Mouse (Mus musculus): Measurements from ENCODE around the gene Krtap3-1.
A peak's percentile ranks its signal among the peaks of the same experiment; 100 is the strongest.
"Not testable (repeated sequence)": the region's sequence is repeated elsewhere in the genome, so short reads cannot be mapped to it uniquely, and the experiment has no call there.

Gene Krtap3-1

DNA sequence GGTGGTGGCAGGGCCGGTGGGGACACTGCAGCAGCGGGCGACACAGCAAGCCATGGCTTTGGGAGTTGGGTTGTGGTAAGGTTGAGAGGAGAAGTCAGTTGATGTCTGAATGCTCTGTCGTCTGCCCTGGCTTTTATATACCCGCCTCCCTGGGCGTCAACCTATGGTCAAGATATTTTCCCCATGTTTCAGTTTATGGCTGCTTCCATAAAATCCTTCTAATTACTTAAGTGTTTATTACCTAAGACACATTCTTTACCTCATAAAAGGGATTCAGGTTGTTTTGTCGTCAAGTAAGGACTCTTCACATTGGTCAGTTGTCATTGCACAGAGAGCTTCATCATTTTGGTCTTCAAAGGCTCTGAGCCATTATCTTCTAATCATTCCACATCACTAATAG lies at the start of gene Krtap3-1:
TSS of gene Krtap3-1 (minus strand) at position 101 of the 400 bp plus-strand sequence.
- no peak for DNase-seq (ENCODE audit: low spot score in 2 of 2)

DNA sequence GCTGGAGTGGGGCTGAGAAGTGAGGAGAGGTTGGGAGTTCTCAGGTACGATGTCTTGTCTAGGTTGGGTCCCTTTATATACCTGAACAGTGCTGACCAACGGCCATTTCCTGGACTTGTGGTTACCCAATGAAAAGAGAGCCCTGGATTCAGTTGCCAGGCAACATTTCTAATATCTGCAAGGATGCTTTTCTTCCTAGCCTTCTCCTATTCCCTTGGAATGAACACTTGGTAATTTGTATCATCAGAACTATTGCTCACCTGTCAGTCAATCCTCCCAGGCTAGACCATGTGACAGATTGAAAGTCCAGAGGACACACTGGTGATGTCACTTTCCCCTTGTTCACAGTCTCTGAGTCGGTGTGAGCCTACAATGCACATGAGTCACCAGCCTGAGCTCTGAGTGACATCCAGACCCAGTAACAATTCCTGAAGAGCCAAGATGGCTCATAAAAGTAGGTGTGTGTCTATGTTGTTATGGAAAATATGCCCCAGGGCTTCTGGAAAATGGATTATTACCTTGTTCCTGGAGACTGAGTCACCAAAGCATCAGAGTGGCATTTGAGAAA lies 48.5 kb upstream of the Krtap3-1 start, which contains the start of gene Krtap2-4:
TSS of gene Krtap2-4 (minus strand) at position 51 of the 568 bp plus-strand sequence.
- DNase-seq (ENCODE audit: low spot score in 2 of 2): no peak

DNA sequence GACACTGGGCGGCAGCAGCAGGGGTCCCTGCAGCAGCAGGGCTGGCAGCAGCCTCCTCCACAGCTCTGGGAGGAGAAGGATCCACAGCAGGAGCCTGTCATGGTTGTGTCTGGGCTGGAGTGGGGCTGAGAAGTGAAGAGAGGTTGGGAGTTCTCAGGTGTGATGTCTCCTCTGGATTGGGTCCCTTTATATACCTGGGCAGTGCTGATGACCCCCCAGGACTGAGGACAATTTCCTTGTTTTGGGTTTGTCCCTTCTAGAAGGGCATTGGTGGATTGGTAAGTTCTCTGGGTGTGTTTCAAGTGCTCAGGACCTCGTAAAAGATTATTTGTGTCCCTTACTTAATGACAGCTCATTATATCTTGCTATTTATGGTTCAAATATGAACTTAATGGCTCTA lies 43.7 kb upstream of the Krtap3-1 start, which contains the start of gene Gm11937:
TSS of gene Gm11937 (minus strand) at position 101 of the 400 bp plus-strand sequence.
- not testable (repeated sequence) for DNase-seq (ENCODE audit: low spot score in 2 of 2)

GRCm38 (mm10) chr11:99609126-99609525 lies 42.7 kb upstream of the Krtap3-1 start:
- no peak for DNase-seq (ENCODE audit: low spot score in 2 of 2)

DNA sequence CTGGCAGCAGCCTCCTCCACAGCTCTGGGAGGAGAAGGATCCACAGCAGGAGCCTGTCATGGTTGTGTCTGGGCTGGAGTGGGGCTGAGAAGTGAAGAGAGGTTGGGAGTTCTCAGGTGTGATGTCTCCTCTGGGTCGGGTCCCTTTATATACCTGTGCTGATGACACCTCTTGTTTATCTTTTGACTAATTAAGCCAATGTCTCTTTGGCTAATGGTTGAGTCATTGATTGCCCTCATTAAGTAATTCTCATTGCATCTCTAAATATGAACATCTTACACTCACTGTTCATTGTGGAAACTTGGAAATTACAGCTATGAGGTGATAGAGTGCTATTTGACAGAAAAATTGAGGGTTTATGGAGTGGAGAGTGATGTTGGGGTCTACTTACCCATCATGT lies 36.8 kb upstream of the Krtap3-1 start, which contains the start of gene Gm11938:
TSS of gene Gm11938 (minus strand) at position 101 of the 400 bp plus-strand sequence.
- DNase-seq (ENCODE audit: low spot score in 2 of 2): not testable (repeated sequence)

DNA sequence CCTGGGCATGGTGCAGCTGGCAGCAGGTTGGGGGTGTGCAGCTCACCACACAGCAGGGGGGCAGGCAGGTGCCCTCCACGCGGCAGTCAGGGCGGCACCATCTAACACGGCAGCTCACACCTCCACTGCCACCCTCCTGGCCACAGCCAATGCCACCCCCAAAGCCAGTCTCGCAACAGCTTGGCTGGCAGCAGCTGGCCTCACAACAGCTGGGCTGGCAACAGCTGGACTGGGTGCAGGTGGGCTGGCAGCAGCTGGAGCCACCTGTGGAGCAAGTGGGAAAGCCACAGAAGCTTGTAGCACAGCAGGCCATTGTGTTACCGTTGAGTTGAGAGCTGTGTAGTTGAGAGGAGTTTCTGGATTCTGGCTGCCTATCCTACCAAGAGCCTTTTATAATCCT lies 31.3 kb upstream of the Krtap3-1 start, which contains the start of gene Krtap9-3:
TSS of gene Krtap9-3 (minus strand) at position 364 of the 400 bp plus-strand sequence.
- DNase-seq (ENCODE audit: low spot score in 2 of 2): not testable (repeated sequence)

- DNase-seq (ENCODE audit: low spot score in 2 of 2): no peak
Observed at GRCm38 (mm10) chr11:99590981-99591380, 24.6 kb upstream of the Krtap3-1 start, which contains the start of gene Krtap1-3. Gene Krtap1-3, minus strand, starts transcription at chr11:99591339.

- DNase-seq (ENCODE audit: low spot score in 2 of 2): no peak
Observed at GRCm38 (mm10) chr11:99585096-99585495, 18.7 kb upstream of the Krtap3-1 start.

DNA sequence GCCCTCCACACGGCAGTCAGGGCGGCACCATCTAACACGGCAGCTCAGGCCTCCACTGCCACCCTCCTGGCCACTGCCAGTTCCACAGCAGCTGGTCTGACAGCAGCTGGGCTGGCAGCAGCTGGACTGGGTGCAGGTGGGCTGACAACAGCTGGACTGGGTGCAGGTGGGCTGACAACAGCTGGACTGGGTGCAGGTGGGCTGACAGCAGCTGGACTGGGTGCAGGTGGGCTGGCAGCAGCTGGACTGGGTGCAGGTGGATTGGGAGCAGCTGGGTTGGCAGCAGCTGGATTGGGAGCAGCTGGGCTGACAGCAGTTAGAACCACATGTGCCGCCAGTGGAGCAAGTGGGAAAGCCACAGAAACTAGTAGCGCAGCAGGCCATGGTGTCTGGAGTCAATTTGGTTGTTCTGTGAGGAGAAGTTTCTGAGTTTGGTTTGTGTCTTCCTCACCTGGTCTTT lies 16.8 kb upstream of the Krtap3-1 start, which contains the start of gene Krtap1-4:
TSS of gene Krtap1-4 (minus strand) at position 410 of the 460 bp plus-strand sequence.
- no peak for DNase-seq (ENCODE audit: low spot score in 2 of 2)

DNA sequence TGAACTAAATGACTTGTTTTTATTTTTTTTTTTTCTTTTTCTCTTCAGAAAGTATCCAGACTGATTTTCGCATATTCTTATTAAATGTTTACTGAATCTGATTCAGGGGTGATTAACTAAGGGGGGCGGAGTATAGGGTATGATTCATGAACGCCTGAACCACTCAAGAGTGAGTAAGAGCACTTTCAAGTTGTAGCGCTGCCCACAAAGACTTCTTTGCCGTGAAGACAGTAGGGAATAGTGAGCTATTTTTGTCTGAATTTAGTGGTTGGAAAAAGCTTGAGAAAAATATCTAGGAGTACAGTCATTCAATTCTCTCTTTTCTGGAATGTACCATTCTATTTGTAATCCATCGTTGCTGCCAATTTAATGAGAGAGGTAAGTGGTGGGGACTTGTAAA lies 15.1 kb upstream of the Krtap3-1 start:
- DNase-seq (ENCODE audit: low spot score in 2 of 2): no peak

GRCm38 (mm10) chr11:99581051-99581450 lies 14.6 kb upstream of the Krtap3-1 start:
- no peak for DNase-seq (ENCODE audit: low spot score in 2 of 2)

DNA sequence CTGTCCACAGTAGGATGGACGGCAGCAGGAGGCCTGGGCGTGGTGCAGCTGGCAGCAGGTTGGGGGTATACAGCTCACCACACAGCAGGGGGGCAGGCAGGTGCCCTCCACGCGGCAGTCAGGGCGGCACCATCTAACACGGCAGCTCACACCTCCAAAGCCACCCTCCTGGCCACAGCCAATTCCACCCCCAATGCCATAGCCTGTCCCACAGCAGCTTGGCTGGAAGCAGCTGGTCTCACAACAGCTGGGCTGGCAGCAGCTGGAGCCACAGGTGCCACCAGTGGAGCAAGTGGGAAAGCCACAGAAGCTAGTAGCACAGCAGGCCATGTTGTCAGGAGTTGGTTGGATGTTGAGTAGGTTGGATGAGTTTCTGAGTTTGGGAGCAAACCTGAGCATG lies 14.2 kb upstream of the Krtap3-1 start, which contains the start of gene Krtap1-5:
TSS of gene Krtap1-5 (minus strand) at position 381 of the 400 bp plus-strand sequence.
- DNase-seq (ENCODE audit: low spot score in 2 of 2): no peak

GRCm38 (mm10) chr11:99574106-99574505 lies 7.7 kb upstream of the Krtap3-1 start:
- DNase-seq (ENCODE audit: low spot score in 2 of 2): peak; percentile 65 to 77

- DNase-seq (ENCODE audit: low spot score in 2 of 2): no peak
Observed at GRCm38 (mm10) chr11:99573164-99573563, 6.7 kb upstream of the Krtap3-1 start.

GRCm38 (mm10) chr11:99562580-99562979 lies 3.9 kb downstream of the Krtap3-1 start:
- DNase-seq (ENCODE audit: low spot score in 2 of 2): no peak

DNA sequence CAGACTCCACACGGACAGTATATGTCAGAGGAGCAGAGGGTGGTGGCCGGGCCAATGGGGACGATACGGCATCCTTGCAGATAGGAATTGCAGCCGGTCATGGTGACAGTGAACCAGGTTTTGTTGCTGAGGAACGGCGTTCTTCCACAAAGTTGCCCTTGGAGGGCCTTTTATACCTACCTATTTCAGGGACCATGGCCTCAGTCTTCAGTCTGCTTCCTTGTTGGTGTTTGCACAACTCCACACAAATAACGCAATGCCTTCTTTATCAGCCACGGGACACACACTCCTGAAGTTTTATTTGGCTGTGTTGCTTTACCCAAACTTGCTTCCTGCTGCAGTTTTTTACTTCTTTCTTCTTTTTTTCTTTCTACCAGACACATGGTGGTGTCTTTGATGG lies 7.1 kb downstream of the Krtap3-1 start, which contains the start of gene Gm11939:
TSS of gene Gm11939 (minus strand) at position 101 of the 400 bp plus-strand sequence.
- no peak for DNase-seq (ENCODE audit: low spot score in 2 of 2)

GRCm38 (mm10) chr11:99557976-99558745 lies 8.3 kb downstream of the Krtap3-1 start:
- DNase-seq (ENCODE audit: low spot score in 2 of 2): no peak

- no peak for DNase-seq (ENCODE audit: low spot score in 2 of 2)
Observed at GRCm38 (mm10) chr11:99556753-99557152, 9.7 kb downstream of the Krtap3-1 start, which contains the start of gene Krtap3-2. Gene Krtap3-2, minus strand, starts transcription at chr11:99556853.

- no peak for DNase-seq (ENCODE audit: low spot score in 2 of 2)
Observed at GRCm38 (mm10) chr11:99556195-99556594, 10.2 kb downstream of the Krtap3-1 start.

- DNase-seq (ENCODE audit: low spot score in 2 of 2): no peak
Observed at GRCm38 (mm10) chr11:99550765-99551164, 15.7 kb downstream of the Krtap3-1 start, which contains the start of gene Krtap3-3. Gene Krtap3-3, minus strand, starts transcription at chr11:99550865.

GRCm38 (mm10) chr11:99547892-99548291 lies 18.5 kb downstream of the Krtap3-1 start:
- no peak for DNase-seq (ENCODE audit: low spot score in 2 of 2)

- DNase-seq (ENCODE audit: low spot score in 2 of 2): no peak
Observed at GRCm38 (mm10) chr11:99539721-99540120, 26.7 kb downstream of the Krtap3-1 start.
